Mouse (Mus musculus) liver, embryonic 16.5 days (tissue): ENCODE results near the gene Tcaf2. TPM values are rescaled to one million over a fixed set of nuclear protein-coding genes. Genes with fewer than 3 reads are reported as not detected.
A peak's percentile ranks its signal among the peaks of the same experiment; 100 is the strongest.

Experiments used
- ATAC-seq: fragments of 200-750 bp; cut with Nextera tagmentation; 2 replicates; pipeline ENCODE4 v1.8.0; 2017; ENCODE audit warnings: low read depth, mild to moderate bottlenecking, moderate number of reproducible peaks, moderate library complexity
- H3K27ac ChIP-seq: fragments of 300-500 bp; sonication (generic); 2 replicates; pipeline ENCODE4 v1.5.1; 2014; ENCODE audit warnings: mild to moderate bottlenecking, low read length
- H3K27me3 ChIP-seq: fragments of 300-500 bp; sonication (generic); 2 replicates; pipeline ENCODE4 v1.6.1; 2014; ENCODE audit warnings: low read depth, low read length, mixed read lengths; ENCODE audit not compliant: control insufficient read depth, insufficient read depth
- H3K36me3 ChIP-seq: fragments of 300-500 bp; sonication (generic); 2 replicates; pipeline ENCODE4 v1.6.1; 2014; ENCODE audit warnings: mild to moderate bottlenecking; ENCODE audit not compliant: control insufficient read depth, insufficient read depth
- H3K4me1 ChIP-seq: fragments of 300-500 bp; sonication (generic); 2 replicates; pipeline ENCODE4 v1.6.1; 2014; ENCODE audit warnings: low read depth, low read length, mixed read lengths; ENCODE audit not compliant: control insufficient read depth
- H3K4me2 ChIP-seq: fragments of 300-500 bp; sonication (generic); 2 replicates; pipeline ENCODE4 v1.6.1; 2014; ENCODE audit warnings: low read depth, low read length, mixed read lengths
- H3K4me3 ChIP-seq: fragments of 300-500 bp; sonication (generic); 2 replicates; pipeline ENCODE4 v1.5.1; 2014; ENCODE audit warnings: low read depth, mild to moderate bottlenecking, low read length
- H3K9ac ChIP-seq: fragments of 300-500 bp; sonication (generic); 2 replicates; pipeline ENCODE4 v1.6.1; 2014; ENCODE audit warnings: low read depth, low read length
- H3K9me3 ChIP-seq: fragments of 300-500 bp; sonication (generic); replicated peaks from 2 replicates; pipeline ENCODE4 v1.6.1; 2016; ENCODE audit warnings: low read length; ENCODE audit not compliant: control insufficient read depth
- WGBS: fragments of 180-500 bp; shearing (Covaris S2); extraction: QIAGEN DNeasy Blood & Tissue Kit; methylation state at CpG from one replicate; pipeline ENCODE4 v1.1.7; 2014; ENCODE audit not compliant: insufficient replicate concordance; 5-methylcytosine and 5-hydroxymethylcytosine counted together
- polyA plus RNA-seq: library from polyadenylated mRNA; unstranded; fragments of >200 nt; fragmentation: Nextera tagmentation; extraction: Ambion mirVana; gene quantifications from 2 replicates; pipeline ENCODE4 v1.2.1, GENCODE M21; 2015

Tcaf2 gene
- polyA plus RNA-seq, 1 experiment from 2014 or later, result 0.22 TPM

DNA sequence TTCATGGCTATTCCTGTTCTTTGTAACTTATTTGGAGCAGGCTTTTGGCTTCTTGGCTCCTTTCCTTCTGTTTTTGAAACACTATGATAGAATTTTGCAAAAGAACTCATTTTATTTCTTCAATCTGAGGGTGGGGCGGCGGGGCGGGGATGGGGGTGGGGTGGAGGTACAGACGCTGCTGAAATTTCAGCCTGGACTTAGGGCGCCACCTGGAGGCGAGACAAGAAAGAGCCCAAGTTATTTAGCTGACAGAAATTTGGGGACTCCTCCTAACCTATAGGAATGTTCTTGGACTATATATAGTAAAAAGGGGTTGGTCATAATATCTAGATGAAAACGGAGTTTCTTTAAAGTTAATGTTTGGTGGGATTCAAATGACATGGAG lies 61.6 kb downstream of the Tcaf2 start:
- H3K4me1 ChIP-seq, result no peaks in the 10 kb centered on the region
- H3K36me3 ChIP-seq, result no peaks in the 10 kb centered on the region
- no peak overlapping the region for H3K4me3 ChIP-seq
- 0% methylated on average over 7 of the region's 7 CpGs for WGBS
- H3K9ac ChIP-seq, result no peak overlapping the region
- H3K9me3 ChIP-seq, result no peaks in the 10 kb centered on the region
- no peak for ATAC-seq
- no peak overlapping the region for H3K27ac ChIP-seq
- H3K27me3 ChIP-seq, result no peaks in the 10 kb centered on the region
- H3K4me2 ChIP-seq, result peak overlapping the region; percentile 13; the same call in 1 of the 2 replicates

DNA sequence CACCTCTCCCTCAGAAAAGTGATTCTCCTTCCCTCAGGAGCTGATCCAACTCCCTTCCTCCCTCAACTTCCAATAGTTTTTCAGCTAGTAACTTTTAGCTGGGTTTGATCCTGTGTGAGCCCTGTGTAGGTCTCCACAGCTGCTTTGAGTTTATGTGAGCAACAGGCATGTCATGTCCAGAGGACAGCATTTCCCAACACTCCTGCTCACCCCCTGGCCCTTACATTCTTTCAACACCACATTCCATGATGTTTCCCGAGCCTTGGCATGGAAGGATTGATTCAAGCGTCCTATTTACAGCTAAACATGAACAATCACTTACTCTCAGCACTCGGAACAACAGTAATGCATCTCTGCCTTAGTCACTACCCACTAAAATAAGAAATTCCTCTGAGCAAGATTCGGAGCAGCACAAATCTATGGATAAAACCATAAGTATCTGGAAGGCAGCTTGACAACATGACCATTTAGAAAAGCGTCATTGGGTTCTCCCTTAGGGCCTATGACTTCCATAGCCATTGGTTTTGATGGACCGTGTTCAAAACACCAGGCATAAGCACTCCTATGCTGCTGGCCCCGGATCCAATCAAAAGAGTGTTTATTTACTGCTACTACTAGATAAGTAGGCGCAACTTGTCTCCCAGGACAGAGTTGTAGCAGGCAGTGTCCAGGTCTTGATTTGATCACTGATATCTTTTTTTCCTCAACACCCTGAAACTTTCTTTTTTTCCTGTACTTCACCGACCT lies 62.1 kb downstream of the Tcaf2 start:
- H3K27me3 ChIP-seq, result no peaks in the 10 kb centered on the region
- H3K9ac ChIP-seq, result no peak overlapping the region
- H3K36me3 ChIP-seq, result no peaks in the 10 kb centered on the region
- ATAC-seq, result no peak
- H3K4me3 ChIP-seq, result no peak overlapping the region
- H3K9me3 ChIP-seq, result no peaks in the 10 kb centered on the region
- 49% methylated on average over 9 of the region's 9 CpGs for WGBS
- no peak overlapping the region for H3K27ac ChIP-seq
- H3K4me2 ChIP-seq, result peak overlapping the region; percentile 13; the same call in 1 of the 2 replicates
- H3K4me1 ChIP-seq, result no peaks in the 10 kb centered on the region

DNA sequence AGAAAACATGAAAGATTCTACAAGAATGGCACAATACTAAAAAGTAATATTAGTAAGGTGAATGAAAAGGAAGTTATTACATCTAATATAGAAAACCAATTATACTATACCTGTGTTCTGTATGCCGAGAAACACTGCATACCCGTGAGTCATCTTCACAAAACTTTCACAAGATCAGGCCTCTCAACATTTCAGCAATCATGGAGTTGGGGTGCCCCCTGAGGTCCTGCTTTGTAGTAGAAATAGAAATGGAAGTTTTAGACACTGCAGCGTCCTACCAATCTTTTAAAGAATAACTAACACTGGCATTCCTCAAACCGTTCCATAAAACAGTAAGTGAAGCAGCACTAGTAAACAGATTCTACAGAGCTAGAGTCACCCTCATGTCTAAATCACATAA lies 66.4 kb downstream of the Tcaf2 start:
- no peak overlapping the region for H3K4me3 ChIP-seq

DNA sequence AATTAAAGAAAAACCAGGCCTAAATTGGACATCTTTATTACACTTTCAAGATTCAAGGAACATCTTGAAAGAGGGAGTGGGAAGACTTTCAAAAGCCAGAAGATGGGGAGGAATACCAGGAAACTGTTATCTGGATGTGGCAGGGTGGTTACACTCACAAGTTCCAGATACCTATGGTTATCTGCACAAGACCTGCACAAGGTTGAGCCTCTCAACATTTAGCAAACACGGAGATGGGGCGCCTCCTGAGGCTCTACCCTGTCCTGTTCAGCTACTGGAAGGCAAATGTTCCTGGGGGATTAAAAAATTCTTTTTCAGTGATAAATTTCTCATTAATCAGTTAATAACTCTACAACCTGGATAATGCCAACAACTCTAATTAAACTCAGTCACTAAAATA lies 67.6 kb downstream of the Tcaf2 start:
- Histone ChIP-seq H3K36me3 (no peaks in the 10 kb centered on the region), H3K4me3 (no peak overlapping the region), H3K9ac (no peak overlapping the region), H3K27ac (no peak overlapping the region), H3K4me2 (no peak overlapping the region), H3K9me3 (no peaks in the 10 kb centered on the region), H3K4me1 (no peaks in the 10 kb centered on the region), H3K27me3 (no peaks in the 10 kb centered on the region)
- ATAC-seq, result peak; percentile 37; the same call in 1 of the 2 replicates
- WGBS, result 67% methylated on average over 2 of the region's 2 CpGs

More for the DNA sequence above, 66.4 kb downstream of the Tcaf2 start:
- Histone ChIP-seq H3K9ac (no peak overlapping the region), H3K27ac (no peak overlapping the region), H3K4me1 (no peaks in the 10 kb centered on the region), H3K4me2 (no peak overlapping the region), H3K36me3 (no peaks in the 10 kb centered on the region), H3K27me3 (no peaks in the 10 kb centered on the region), H3K9me3 (no peaks in the 10 kb centered on the region)
- 62% methylated on average over 4 of the region's 4 CpGs for WGBS
- no peak for ATAC-seq

Other genes starting within 250 kb of the Tcaf2 start
- gene Tas2r143, start 245.0 kb downstream of the Tcaf2 start, polyA plus RNA-seq, result not detected in 2 replicates
- gene Tas2r135, start 239.8 kb downstream of the Tcaf2 start, polyA plus RNA-seq, result not detected in 2 replicates
- not detected in 2 replicates for gene Tas2r126, start 210.7 kb downstream of the Tcaf2 start, polyA plus RNA-seq
- gene Olfr458, start 180.1 kb downstream of the Tcaf2 start, polyA plus RNA-seq, result not detected in 2 replicates
- gene Olfr457, start 168.9 kb downstream of the Tcaf2 start, polyA plus RNA-seq, result not detected in 2 replicates
- not detected in 2 replicates for gene Olfr456, start 158.0 kb downstream of the Tcaf2 start, polyA plus RNA-seq
- not detected in 2 replicates for gene Olfr455, start 97.7 kb downstream of the Tcaf2 start, polyA plus RNA-seq
- gene Tcaf3, start 47.6 kb downstream of the Tcaf2 start, polyA plus RNA-seq, result not detected in 2 replicates
- gene Tcaf1, start 64.8 kb upstream of the Tcaf2 start, polyA plus RNA-seq, result 4.9 and 5.1 TPM in 2 replicates
- gene Olfr453, start 94.1 kb upstream of the Tcaf2 start, polyA plus RNA-seq, result not detected in 2 replicates
- gene Olfr38, start 111.2 kb upstream of the Tcaf2 start, polyA plus RNA-seq, result not detected in 2 replicates
- gene Olfr452, start 139.8 kb upstream of the Tcaf2 start, polyA plus RNA-seq, result not detected in 2 replicates
- not detected in 2 replicates for gene Olfr450, start 166.7 kb upstream of the Tcaf2 start, polyA plus RNA-seq
- not detected in 2 replicates for gene Olfr449, start 189.1 kb upstream of the Tcaf2 start, polyA plus RNA-seq
- not detected in 2 replicates for gene Olfr448, start 245.2 kb upstream of the Tcaf2 start, polyA plus RNA-seq